Mouse (Mus musculus) thymus, adult 2 months (tissue): ENCODE measurements around the gene Ube4a.

Source experiments
- CTCF ChIP-seq: fragments of 200-500 bp; IDR thresholded peaks from 2 replicates; pipeline ENCODE4 v1.5.1; 2012; ENCODE audit warnings: mild to moderate bottlenecking, control low read depth, low read length, moderate library complexity, borderline replicate concordance; ENCODE audit not compliant: control insufficient read depth, poor library complexity, insufficient read depth; ENCODE audit errors: extremely low read depth
- POLR2A ChIP-seq: fragments of 200-500 bp; IDR thresholded peaks from 2 replicates; pipeline ENCODE4 v1.6.1; 2012; ENCODE audit warnings: mild to moderate bottlenecking, low read length, control low read depth, moderate library complexity; ENCODE audit not compliant: control insufficient read depth, poor library complexity, insufficient read depth; ENCODE audit errors: extremely low read depth

DNA sequence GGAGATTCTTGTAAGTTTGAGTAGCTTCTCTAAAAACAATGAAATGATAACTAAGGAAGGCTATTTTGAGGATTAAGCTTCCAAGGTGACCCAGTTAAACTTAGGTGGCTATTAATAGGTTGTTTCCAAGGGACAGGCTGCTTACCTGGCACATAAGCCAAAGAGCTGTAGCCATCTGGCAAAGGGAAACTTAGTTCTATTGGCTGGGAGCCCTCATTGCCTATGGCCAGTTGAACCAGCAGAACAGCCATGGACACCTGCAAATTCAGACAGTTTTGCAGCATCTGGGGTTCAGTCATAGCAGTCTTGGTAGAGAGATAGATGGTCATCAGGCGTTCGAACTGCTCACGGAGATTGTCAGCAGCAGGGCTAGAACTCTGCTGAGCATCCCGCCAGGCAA lies 23.0 kb downstream of the Ube4a start:
- TF ChIP-seq POLR2A (no peak), CTCF (no peak)
